Mouse (Mus musculus): Measurements from ENCODE around the gene Lyrm2. TPM values are rescaled to one million over a fixed set of nuclear protein-coding genes. Genes with fewer than 3 reads are reported as not detected.

Lyrm2 gene
- 10 to 100 TPM; 29.9 to 38.4 TPM for total RNA-seq (2021)
- long read RNA-seq, experiment 1, transcript Lyrm2-201 (3 exons, 465 nt): major isoform, 10 of 11 reads
- long read RNA-seq, experiment 1, partial matches to known transcripts: 0 of 11 reads
- long read RNA-seq, experiment 1, other reads (novel, unspliced or antisense): 0 of 11 reads
- long read RNA-seq, experiment 2, transcript Lyrm2-201 (3 exons, 465 nt): major isoform, 11 of 13 reads
- long read RNA-seq, experiment 2, partial matches to known transcripts: 0 of 13 reads
- long read RNA-seq, experiment 2, other reads (novel, unspliced or antisense): 2 of 13 reads

- DNase-seq: peak; percentile 71
Measured at GRCm38 (mm10) chr4:32799966-32800576, at the start of gene Lyrm2. Lyrm2 (plus strand) TSS chr4:32800253.

GRCm38 (mm10) chr4:32750711-32751110 lies 49.3 kb upstream of the Lyrm2 start:
- no peak for DNase-seq

DNA sequence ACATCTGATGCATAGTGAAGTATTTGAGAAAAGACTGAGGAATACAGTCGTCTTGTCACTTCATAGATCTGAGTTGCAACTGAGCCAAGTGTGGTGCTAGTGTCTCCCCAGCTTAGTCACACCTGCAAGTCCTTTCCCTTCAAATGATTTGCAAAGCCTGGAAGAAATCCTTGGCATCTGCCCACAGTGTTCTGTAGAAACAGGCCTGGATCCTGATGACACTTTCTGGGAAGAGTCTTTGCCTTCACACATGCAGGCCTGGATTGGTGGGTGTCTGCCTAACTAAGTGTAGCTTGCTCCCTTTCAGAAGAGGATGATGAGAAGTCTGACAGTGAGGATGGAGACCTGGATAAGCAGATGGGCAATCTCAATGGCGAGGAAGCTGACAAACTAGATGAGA lies 42.6 kb upstream of the Lyrm2 start:
- DNase-seq: no peak

DNA sequence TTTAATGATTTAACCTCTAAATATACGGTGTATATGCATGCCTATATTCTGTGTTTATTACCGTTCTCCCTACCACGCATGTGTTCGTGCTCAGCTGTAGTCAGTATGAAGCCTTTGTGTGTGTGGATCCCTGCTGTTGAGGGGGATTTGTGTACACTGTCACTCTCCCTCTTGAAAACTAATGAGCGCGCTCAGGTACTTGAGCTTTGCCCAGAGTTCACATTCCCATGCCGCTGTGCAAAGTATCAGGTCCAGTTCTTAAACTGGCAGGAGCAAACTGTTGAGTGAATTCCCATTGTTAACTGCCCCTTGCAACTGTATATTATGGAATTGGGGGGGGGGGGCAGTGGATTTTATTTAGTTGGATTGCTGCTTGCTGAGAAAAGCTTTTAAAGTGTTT lies 32.6 kb upstream of the Lyrm2 start:
- no peak for DNase-seq

- no peak for DNase-seq
Measured at GRCm38 (mm10) chr4:32768046-32768445, 32.0 kb upstream of the Lyrm2 start.

GRCm38 (mm10) chr4:32770284-32770810 lies 29.7 kb upstream of the Lyrm2 start:
- no peak for DNase-seq

GRCm38 (mm10) chr4:32779996-32780395 lies 20.1 kb upstream of the Lyrm2 start:
- no peak for DNase-seq

DNA sequence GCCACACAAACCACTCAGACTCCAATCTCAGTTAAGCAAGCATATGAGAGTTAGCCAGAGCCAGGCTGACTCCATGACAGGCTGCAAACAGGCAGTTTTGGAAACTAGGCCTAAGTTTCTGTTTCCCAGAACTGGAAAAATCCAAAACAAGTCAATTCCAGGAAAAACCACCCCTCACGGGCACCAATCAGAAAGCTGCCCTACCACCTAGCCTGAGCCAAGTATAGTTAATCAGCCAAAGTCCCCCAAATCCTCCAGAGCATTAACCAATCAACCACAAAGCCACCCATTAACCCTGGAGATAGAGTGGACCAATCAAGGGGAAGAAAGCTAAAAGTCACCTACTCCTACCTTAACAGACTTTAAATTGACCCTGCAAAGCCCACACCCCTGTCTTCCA lies 12.9 kb upstream of the Lyrm2 start:
- no peak for DNase-seq

- no peak for DNase-seq
Measured at GRCm38 (mm10) chr4:32789020-32789419, 11.0 kb upstream of the Lyrm2 start.

DNA sequence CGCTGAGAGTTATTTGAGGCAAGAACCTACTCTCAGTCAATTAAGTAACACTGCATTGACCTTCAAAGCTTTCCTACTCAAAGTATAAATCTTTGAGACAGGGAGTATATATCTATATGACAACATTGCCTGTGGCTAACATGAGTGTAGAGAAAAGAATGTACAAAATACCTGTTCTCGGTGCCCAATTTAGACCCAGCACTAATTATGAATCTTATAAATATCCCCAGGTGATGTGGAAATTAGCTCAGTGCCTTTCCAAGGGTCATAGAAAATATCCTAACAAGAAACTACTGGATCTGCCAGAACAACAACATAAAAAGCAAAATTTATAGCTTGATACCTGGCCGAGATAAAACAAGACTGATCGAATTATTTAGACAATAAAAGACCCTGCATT lies 1.1 kb upstream of the Lyrm2 start:
- DNase-seq: no peak

- no peak for DNase-seq
Measured at GRCm38 (mm10) chr4:32800577-32801170, 621 bp downstream of the Lyrm2 start.

GRCm38 (mm10) chr4:32817478-32817877 lies 17.4 kb downstream of the Lyrm2 start:
- DNase-seq: no peak

GRCm38 (mm10) chr4:32820676-32821075 lies 20.6 kb downstream of the Lyrm2 start:
- no peak for DNase-seq

DNA sequence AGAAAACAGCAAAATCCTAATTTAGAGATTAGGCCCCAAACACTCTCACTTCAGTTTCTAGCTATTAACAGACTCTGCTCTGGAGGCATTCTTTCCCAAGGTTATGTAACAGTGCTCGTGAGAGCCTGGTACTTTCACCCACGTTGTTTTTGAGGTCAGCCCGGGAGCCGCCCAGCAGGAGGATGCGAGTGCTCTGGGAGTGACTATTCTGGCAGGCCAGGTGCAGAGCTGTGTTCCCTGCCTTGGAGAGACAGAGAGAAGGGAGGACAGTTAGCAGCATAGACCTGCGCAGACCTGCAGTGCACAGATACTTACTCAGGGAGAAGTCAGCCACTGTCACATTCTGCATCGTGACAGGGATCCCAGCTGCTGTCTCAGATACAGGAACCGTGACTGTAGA lies 24.2 kb downstream of the Lyrm2 start:
- DNase-seq: no peak

DNA sequence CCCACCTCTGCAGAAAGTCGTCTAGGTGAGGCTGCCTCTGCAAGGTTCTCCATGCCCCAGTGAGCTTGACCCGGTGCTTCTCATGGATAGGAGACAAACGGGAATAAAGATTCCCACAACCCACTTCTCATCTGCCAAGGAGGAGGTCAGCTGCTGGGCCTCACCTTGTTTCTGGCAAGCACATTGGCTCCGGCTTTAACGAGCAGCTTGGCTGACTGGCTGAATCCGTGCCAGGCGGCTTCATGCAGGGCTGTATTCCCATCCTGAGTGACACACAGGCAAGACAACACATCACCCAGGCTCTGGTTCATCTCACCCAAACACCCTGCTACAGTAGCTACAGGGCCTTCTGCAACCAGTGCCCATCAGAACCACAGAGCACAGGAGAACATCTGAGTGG lies 26.9 kb downstream of the Lyrm2 start:
- DNase-seq: peak; percentile 55

- no peak for DNase-seq
Measured at GRCm38 (mm10) chr4:32828385-32829077, 28.5 kb downstream of the Lyrm2 start.

GRCm38 (mm10) chr4:32829316-32829715 lies 29.3 kb downstream of the Lyrm2 start:
- DNase-seq: no peak

DNA sequence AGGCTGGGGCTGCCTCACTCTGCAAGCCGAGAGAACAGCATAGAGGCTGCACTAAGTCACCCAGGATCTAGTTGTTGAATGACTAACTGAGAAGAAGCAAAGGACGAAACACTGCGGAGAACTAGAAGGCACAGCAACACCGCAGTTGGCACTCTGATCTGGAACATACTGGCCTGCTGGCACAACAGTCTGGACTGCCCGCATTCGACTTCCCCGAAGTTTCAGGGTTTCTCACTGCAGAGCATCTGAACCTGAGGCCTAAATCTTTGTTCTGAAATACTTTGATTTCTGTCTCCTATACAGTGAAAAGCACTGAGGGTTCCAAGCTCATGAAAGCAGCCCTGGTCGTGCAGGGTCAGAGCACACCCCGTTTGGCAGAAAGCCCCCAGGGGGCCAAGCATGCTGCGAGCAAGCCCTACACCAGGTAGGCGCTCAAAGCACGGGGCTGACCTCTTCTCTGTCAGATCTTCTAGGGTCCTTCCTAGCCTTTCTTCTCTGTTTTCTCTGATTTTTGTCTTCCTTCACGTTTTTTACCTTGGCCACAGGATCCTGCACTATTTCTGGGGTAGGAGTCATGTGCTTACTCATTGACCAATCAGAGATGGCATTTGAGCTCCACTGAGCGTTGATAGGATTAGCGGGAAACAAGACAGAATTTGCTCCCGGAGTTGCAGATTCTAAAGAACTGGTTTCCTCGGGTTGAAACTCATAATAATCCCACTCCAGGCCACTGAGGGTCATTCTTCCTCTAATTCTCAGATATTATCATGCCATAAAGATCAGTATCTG lies 33.6 kb downstream of the Lyrm2 start:
- DNase-seq: no peak

DNA sequence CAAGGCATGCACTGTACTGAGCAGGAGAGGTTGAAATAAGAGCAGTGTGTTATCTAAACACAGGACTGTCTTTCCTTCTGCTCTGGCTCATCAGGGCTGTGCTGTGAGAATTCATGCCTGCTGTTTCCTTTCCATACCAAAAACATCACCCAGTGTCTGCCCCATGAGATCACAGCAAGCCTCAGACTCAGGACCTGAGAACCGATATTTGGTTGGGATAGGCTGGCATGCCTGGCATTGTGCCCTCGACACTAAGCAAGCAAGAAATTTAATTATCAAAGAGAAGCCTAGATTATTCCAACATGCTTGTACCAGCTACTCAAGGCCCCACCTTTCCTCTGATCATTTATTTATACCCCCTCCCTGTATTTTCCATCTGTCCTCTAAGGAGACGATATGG lies 34.5 kb downstream of the Lyrm2 start:
- DNase-seq: no peak

DNA sequence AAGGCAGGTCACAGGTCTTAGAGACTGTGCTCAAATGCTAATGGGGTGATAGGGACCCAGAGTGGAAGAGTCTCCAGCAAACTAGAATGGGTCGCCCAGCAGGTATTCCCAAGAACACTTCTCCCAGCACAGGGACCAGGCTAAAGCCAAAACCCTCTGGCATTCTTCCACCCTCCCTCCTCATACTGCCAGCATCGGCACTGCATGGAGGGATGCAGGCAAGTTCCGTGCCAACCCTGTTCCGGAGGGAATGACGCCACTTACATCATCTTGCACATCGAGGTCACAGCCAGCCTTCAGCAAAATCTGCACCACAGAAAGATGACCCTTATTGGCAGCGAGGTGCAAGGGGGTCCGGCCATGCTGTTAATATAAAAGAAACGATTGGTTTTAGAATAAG lies 36.0 kb downstream of the Lyrm2 start:
- no peak for DNase-seq

GRCm38 (mm10) chr4:32838401-32838800 lies 38.3 kb downstream of the Lyrm2 start:
- no peak for DNase-seq
